Mouse (Mus musculus): ENCODE measurements around the gene Sms.

The Sms gene

DNA sequence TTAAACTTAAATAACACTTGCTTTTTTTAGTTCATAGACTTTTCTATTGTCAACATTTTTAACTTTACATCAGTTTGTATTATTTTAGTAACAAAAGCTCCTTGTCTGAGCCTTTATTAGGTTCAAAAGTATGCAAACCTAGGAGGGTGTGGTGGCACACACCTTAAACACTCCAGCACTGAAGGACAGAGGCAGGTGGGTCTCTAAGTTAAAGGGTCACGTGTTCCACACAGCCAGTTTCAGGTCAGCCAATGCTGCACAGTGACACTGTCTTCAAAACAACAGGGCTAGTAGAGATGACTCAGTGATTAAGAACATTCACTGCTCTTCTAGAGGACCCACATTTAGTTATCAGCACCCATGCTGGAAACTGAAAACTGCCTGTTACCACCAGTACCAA, 43.1 kb downstream of the Sms start:
- no peak for DNase-seq (ENCODE audit: low read depth, low spot score)

GRCm38 (mm10) chrX:157447431-157447830, 44.7 kb downstream of the Sms start:
- no peak for DNase-seq (ENCODE audit: low read depth, low spot score)

- DNase-seq (ENCODE audit: low read depth, low spot score), result no peak
Measured at GRCm38 (mm10) chrX:157434768-157435167, 57.3 kb downstream of the Sms start.

GRCm38 (mm10) chrX:157419451-157419850, 72.6 kb downstream of the Sms start:
- no peak for DNase-seq (ENCODE audit: low read depth, low spot score)

DNA sequence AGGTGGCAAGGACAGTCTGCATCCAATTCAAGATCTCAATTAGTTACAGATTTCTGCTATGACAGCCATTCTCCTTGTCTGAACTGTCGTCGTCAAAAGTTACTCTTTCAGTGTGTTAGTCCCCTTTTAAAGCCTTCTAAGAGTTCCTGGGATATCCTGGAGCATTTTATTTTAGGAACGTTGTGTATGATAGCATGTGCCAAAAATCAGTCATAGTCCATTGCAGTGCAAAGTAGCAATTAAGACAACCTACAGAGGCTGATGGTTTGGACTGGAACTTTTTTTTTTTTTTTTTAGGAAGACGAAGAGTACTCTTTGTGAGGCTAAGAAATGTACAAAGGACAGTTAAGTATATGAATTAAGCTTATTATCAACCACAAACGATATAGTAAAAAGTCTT, 76.9 kb downstream of the Sms start, which contains the start of gene Phex:
Phex (minus strand) TSS at position 101 of the 400 bp plus-strand sequence.
- no peak for DNase-seq (ENCODE audit: low read depth, low spot score)

DNA sequence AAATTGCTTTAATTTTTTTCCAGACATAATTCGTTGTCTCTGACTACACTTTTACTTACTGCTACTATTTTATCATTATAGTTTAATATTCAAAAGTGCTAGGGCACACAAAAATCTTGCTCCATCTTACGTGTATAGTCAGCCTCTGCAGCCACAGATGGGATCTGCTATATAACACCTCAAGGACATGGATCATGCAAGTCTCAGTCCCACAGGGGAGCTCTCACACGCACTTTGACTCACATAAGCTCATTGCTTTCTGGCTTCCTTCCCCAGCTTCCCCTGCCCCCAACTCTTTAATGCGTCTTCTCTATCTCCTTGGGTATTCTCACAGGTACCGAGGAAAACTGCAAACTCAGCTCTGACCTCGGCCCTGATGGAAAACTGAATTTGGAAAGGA, 87.2 kb downstream of the Sms start:
- DNase-seq (ENCODE audit: low read depth, low spot score), result no peak

Measured in retina, adult 2 months (tissue).